In genomic region chr5:76055849-76056248, GRCm38 (mm10) we compare ENCODE assay signal across 27 mouse cellular contexts.
"Had no signal": no experiment of that assay in that cellular context is flagged by ENCODE, and none has a peak within 500 bp of the region (broad histone marks: within the 10 kb centered on the region; RNA-seq: fewer than 3 reads in every experiment).

No protein-coding gene starts in this region.

- DNase-seq: cerebellum, adult 2 months; cerebellum, adult 8-10 months; cerebellum, adult 9-10 months; cerebellum, adult 9-11 months; cerebellum, postnatal 10 days; cerebellum, postnatal 14 days; cerebellum, postnatal 25 days; cerebellum, postnatal 36 days; embryo, embryonic 11 days; forebrain, postnatal 0 days; gastrocnemius, adult 2 months; gastrocnemius, postnatal 10 days; gastrocnemius, postnatal 14 days; gastrocnemius, postnatal 25 days; gastrocnemius, postnatal 36 days; heart, adult 18-20 months; heart, adult 2 months had no signal

- H3K4me2 ChIP-seq: embryonic facial prominence, embryonic 12.5 days; embryonic facial prominence, embryonic 13.5 days; embryonic facial prominence, embryonic 15.5 days; forebrain, embryonic 12.5 days; forebrain, embryonic 13.5 days; forebrain, embryonic 15.5 days had no signal

- H3K9me3 ChIP-seq: embryonic facial prominence, embryonic 10.5 days; embryonic facial prominence, embryonic 12.5 days; embryonic facial prominence, embryonic 13.5 days; embryonic facial prominence, embryonic 15.5 days; forebrain, embryonic 12.5 days; forebrain, embryonic 13.5 days; forebrain, embryonic 15.5 days; heart, embryonic 10.5 days had no signal

- H3K36me3 ChIP-seq: embryonic facial prominence, embryonic 10.5 days; embryonic facial prominence, embryonic 12.5 days; embryonic facial prominence, embryonic 13.5 days; embryonic facial prominence, embryonic 15.5 days; forebrain, embryonic 12.5 days; forebrain, embryonic 15.5 days; heart, embryonic 10.5 days had no signal

- H3K4me1 ChIP-seq: embryonic facial prominence, embryonic 10.5 days; embryonic facial prominence, embryonic 12.5 days; embryonic facial prominence, embryonic 13.5 days; embryonic facial prominence, embryonic 15.5 days; forebrain, embryonic 12.5 days; forebrain, embryonic 13.5 days; forebrain, embryonic 15.5 days; heart, embryonic 10.5 days had no signal

- ATAC-seq: forebrain, embryonic 13.5 days; forebrain, embryonic 15.5 days; forebrain, embryonic 16.5 days; forebrain, postnatal 0 days had no signal

- H3K27me3 ChIP-seq: embryonic facial prominence, embryonic 12.5 days; embryonic facial prominence, embryonic 13.5 days; embryonic facial prominence, embryonic 15.5 days; forebrain, embryonic 12.5 days; forebrain, embryonic 13.5 days; forebrain, embryonic 15.5 days had no signal

- H3K9ac ChIP-seq: embryonic facial prominence, embryonic 12.5 days; embryonic facial prominence, embryonic 13.5 days; embryonic facial prominence, embryonic 15.5 days; forebrain, embryonic 12.5 days; forebrain, embryonic 13.5 days; forebrain, embryonic 15.5 days; forebrain, postnatal 0 days had no signal

- H3K4me3 ChIP-seq: embryonic facial prominence, embryonic 10.5 days; embryonic facial prominence, embryonic 12.5 days; embryonic facial prominence, embryonic 13.5 days; embryonic facial prominence, embryonic 15.5 days; erythroblast, embryonic 14.5 days; forebrain, embryonic 12.5 days; forebrain, embryonic 13.5 days; forebrain, embryonic 15.5 days; gastrocnemius, adult 2 months; heart, adult 2 months; heart, embryonic 10.5 days had no signal

- H3K27ac ChIP-seq: embryonic facial prominence, embryonic 10.5 days; embryonic facial prominence, embryonic 12.5 days; embryonic facial prominence, embryonic 13.5 days; embryonic facial prominence, embryonic 15.5 days; forebrain, embryonic 12.5 days; forebrain, embryonic 13.5 days; forebrain, embryonic 15.5 days; gastrocnemius, adult 2 months; heart, adult 2 months; heart, embryonic 10.5 days had no signal
